Mouse (Mus musculus) v-Abl transformed pro-B cells (cell line): ENCODE results near the gene Arhgap45.

Experiments
- in situ Hi-C, 2 experiments: fragments of 400-800 bp; cut with MboI; formaldehyde crosslinking; loops; one replicate each; pipeline ENCODE4 v1.15.1; 2025; ENCODE audit not compliant: unreplicated experiment in 2 of 2

The Arhgap45 gene

GRCm38 (mm10) chr10:79985334-79986231 lies 30.9 kb upstream of the Arhgap45 start:
- in situ Hi-C loops = loop anchor here (5.0 to 10.0 kb wide), 4 partner anchors 47 to 129 kb away; partner anchors contain the start of gene Stk11 (in 1 of the 2)

GRCm38 (mm10) chr10:79986232-79986878 lies 30.1 kb upstream of the Arhgap45 start:
- in situ Hi-C loops = loop anchor here (5.0 to 10.0 kb wide), 4 partner anchors 46 to 128 kb away; partner anchors contain the start of gene Stk11 (in 1 of the 2)

GRCm38 (mm10) chr10:79986963-79987362 lies 29.5 kb upstream of the Arhgap45 start:
- in situ Hi-C loops = loop anchor here (5.0 to 10.0 kb wide), 4 partner anchors 45 to 128 kb away; partner anchors contain the start of gene Stk11 (in 1 of the 2)

- in situ Hi-C loops = loop anchor here (5.0 to 10.0 kb wide), 4 partner anchors 44 to 127 kb away; partner anchors contain the start of gene Stk11 (in 1 of the 2)
Observed at GRCm38 (mm10) chr10:79987771-79988505, 28.5 kb upstream of the Arhgap45 start.

- in situ Hi-C loops = loop anchor here (5.0 to 10.0 kb wide), 4 partner anchors 44 to 126 kb away; partner anchors contain the start of gene Stk11 (in 1 of the 2)
Observed at GRCm38 (mm10) chr10:79988506-79989271, 27.8 kb upstream of the Arhgap45 start, which contains the start of gene Cnn2. Gene Cnn2, plus strand, starts transcription at chr10:79988584.

- in situ Hi-C loops = loop anchor here (5.0 to 10.0 kb wide), 4 partner anchors 43 to 125 kb away; partner anchors contain the start of gene Stk11 (in 1 of the 2)
Observed at GRCm38 (mm10) chr10:79989272-79989786, 27.1 kb upstream of the Arhgap45 start.

GRCm38 (mm10) chr10:79989870-79990269 lies 26.6 kb upstream of the Arhgap45 start:
- in situ Hi-C loops = loop anchor here (5.0 to 10.0 kb wide), 4 partner anchors 42 to 125 kb away; partner anchors contain the start of gene Stk11 (in 1 of the 2)

- in situ Hi-C loops = no loop called here
Observed at GRCm38 (mm10) chr10:79991099-79991498, 25.4 kb upstream of the Arhgap45 start.

GRCm38 (mm10) chr10:79991548-79991947 lies 24.9 kb upstream of the Arhgap45 start:
- in situ Hi-C loops = no loop called here

- in situ Hi-C loops = no loop called here
Observed at GRCm38 (mm10) chr10:79994397-79995115, 21.9 kb upstream of the Arhgap45 start.

GRCm38 (mm10) chr10:79995636-79996035 lies 20.8 kb upstream of the Arhgap45 start:
- in situ Hi-C loops = no loop called here

GRCm38 (mm10) chr10:79996272-79997033 lies 20.0 kb upstream of the Arhgap45 start, which contains the start of gene Abca7:
Gene Abca7, plus strand, starts transcription at chr10:79996494.
- in situ Hi-C loops = no loop called here

GRCm38 (mm10) chr10:79997034-79997760 lies 19.3 kb upstream of the Arhgap45 start:
- in situ Hi-C loops = no loop called here

- in situ Hi-C loops = no loop called here
Observed at GRCm38 (mm10) chr10:79997819-79998218, 18.6 kb upstream of the Arhgap45 start.

GRCm38 (mm10) chr10:80001945-80002344 lies 14.5 kb upstream of the Arhgap45 start:
- in situ Hi-C loops = no loop called here

GRCm38 (mm10) chr10:80002829-80003228 lies 13.6 kb upstream of the Arhgap45 start:
- in situ Hi-C loops = no loop called here
